Mouse (Mus musculus) monocyte, adult 2 months (primary cell): ENCODE data around the gene Telo2.

ENCODE experiments used
- DNase-seq, 2 experiments: peaks; one replicate each; pipeline ENCODE4 v3.0.0; 2022; ENCODE audit warnings: low spot score in 2 of 2, low read depth in 1 of 2

The Telo2 gene

GRCm38 (mm10) chr17:25057041-25057440 is 58.7 kb downstream of the Telo2 start:
- no peak for DNase-seq

GRCm38 (mm10) chr17:25053274-25053673 is 62.5 kb downstream of the Telo2 start:
- no peak for DNase-seq
